Mouse (Mus musculus) embryonic fibroblast, embryonic 13.5 days (primary cell): ENCODE measurements at regions not wholly inside any gene's neighbourhood (a gene's known extent, or its start where the extent isn't known, plus 50 kb on each side); places are given as distances from the start of the nearest gene placed in this dataset.

Source experiments
- CTCF ChIP-seq: IDR thresholded peaks from 2 replicates; pipeline ENCODE4 v1.5.1; 2011; ENCODE audit warnings: mild to moderate bottlenecking, control low read depth, low read length, moderate library complexity, borderline replicate concordance; ENCODE audit not compliant: insufficient read depth
- POLR2A ChIP-seq: IDR thresholded peaks from 2 replicates; pipeline ENCODE4 v1.6.1; 2011; ENCODE audit warnings: low read depth, mild to moderate bottlenecking, control low read depth, low read length, moderate library complexity

- TF ChIP-seq CTCF = no peak
- TF ChIP-seq POLR2A = no peak
Measured at GRCm38 (mm10) chr9:33039221-33039790, 403.3 kb downstream of the Ets1 start.
